ENCODE assay signal across 13 mouse cellular contexts in the genomic region with DNA sequence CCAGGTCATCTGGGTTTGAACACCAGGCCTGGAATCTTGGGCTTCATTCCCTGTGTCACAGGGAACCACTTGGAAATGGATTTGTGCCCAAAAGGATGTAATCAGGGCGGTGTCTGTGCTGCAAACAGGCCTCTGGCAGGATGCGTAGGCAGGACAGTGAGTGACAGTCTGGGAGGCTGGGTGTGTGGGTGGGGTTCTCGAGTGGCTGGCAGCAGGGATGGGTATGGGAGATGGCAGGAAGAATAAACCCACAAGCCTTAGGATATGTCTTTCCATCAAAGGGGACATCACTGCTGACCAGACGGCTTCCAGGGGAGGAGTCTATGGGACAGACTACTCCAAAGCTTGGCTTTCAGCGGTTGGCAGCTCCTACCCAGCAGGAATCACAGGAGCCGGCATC.
A peak's percentile ranks its signal among the peaks of the same experiment; 100 is the strongest.
DNase-seq lines count a peak whose midpoint lies in the region; ATAC-seq and TF ChIP-seq lines count a peak whose summit lies in the region.
"Had no signal": no experiment of that assay in that cellular context is flagged by ENCODE, and none has a peak within 500 bp of the region (broad histone marks: within the 10 kb centered on the region; RNA-seq: fewer than 3 reads in every experiment).

No protein-coding gene starts in this region.

- H3K36me3 ChIP-seq in midbrain, embryonic 13.5 days, result no peaks in the 10 kb centered on the region
- H3K36me3 ChIP-seq in midbrain, postnatal 0 days (ENCODE audit: insufficient read depth, low read length), result no peaks in the 10 kb centered on the region
- H3K36me3 ChIP-seq: heart, embryonic 15.5 days had no signal

- no peaks in the 10 kb centered on the region for H3K9me3 ChIP-seq in midbrain, embryonic 13.5 days
- no peaks in the 10 kb centered on the region for H3K9me3 ChIP-seq in midbrain, postnatal 0 days (ENCODE audit: low read length)
- H3K9me3 ChIP-seq: heart, embryonic 15.5 days had no signal

- no peak overlapping the region for H3K9ac ChIP-seq in midbrain, embryonic 13.5 days (replicated peaks)
- no peak overlapping the region for H3K9ac ChIP-seq in midbrain, postnatal 0 days (replicated peaks; ENCODE audit: low read length, poor library complexity, severe bottlenecking)
- H3K9ac ChIP-seq: heart, embryonic 15.5 days had no signal

- no peak overlapping the region for H3K4me2 ChIP-seq in midbrain, embryonic 13.5 days (replicated peaks)
- H3K4me2 ChIP-seq in midbrain, postnatal 0 days (ENCODE audit: low read depth, low read length, poor library complexity, severe bottlenecking), result no peak overlapping the region
- H3K4me2 ChIP-seq: heart, embryonic 15.5 days had no signal

- ATAC-seq in midbrain, embryonic 13.5 days, result no peak
- no peak for ATAC-seq in megakaryocyte progenitor cell, adult 5-6 weeks (replicated peaks; ENCODE audit: poor library complexity)
- no peak for ATAC-seq in midbrain, postnatal 0 days (ENCODE audit: low FRiP score)
- ATAC-seq: activated CD4-positive, CD25-positive, alpha-beta regulatory T cell, adult 4 months; forebrain, embryonic 16.5 days had no signal

- intact Hi-C loops in left cerebral cortex, postnatal 25 days (cut with DNase I), result loop anchor here (5.0 kb wide), 1 partner anchor 89 kb away; no protein-coding TSS in a partner anchor

- no peak overlapping the region for H3K27ac ChIP-seq in midbrain, embryonic 13.5 days
- no peak overlapping the region for H3K27ac ChIP-seq in midbrain, postnatal 0 days (ENCODE audit: low read depth, low read length)
- H3K27ac ChIP-seq: heart, embryonic 15.5 days; macrophage had no signal

- no peaks in the 10 kb centered on the region for H3K27me3 ChIP-seq in midbrain, embryonic 13.5 days
- no peaks in the 10 kb centered on the region for H3K27me3 ChIP-seq in midbrain, postnatal 0 days (ENCODE audit: insufficient read depth, low read length)
- H3K27me3 ChIP-seq: heart, embryonic 15.5 days had no signal

- H3K4me1 ChIP-seq in midbrain, embryonic 13.5 days (replicated peaks), result no peaks in the 10 kb centered on the region
- no peaks in the 10 kb centered on the region for H3K4me1 ChIP-seq in midbrain, postnatal 0 days (ENCODE audit: insufficient read depth, low read length)
- H3K4me1 ChIP-seq: heart, embryonic 15.5 days had no signal

- no peak for TF ChIP-seq CTCF in midbrain, postnatal 0 days (IDR thresholded peaks at IDR 0.05)

- 82% methylated on average over 6 of the region's 6 CpGs for WGBS in midbrain, embryonic 13.5 days
- WGBS in midbrain, postnatal 0 days, result 71% methylated on average over 6 of the region's 6 CpGs

- peak; percentile 92 for DNase-seq in right cerebral cortex, adult 18-20 months
- no peak for DNase-seq in right cerebral cortex, postnatal 4 days
- DNase-seq in layer of hippocampus, adult 8-10 months (ENCODE audit: low spot score in 2 of 2), result peak; percentile 76 to 77
- peak; percentile 76 to 94 for DNase-seq in left cerebral cortex, postnatal 25 days (ENCODE audit: low spot score in 2 of 2)
- DNase-seq in telencephalon, adult 2 months (ENCODE audit: low read depth, low spot score), result peak; percentile 76
- DNase-seq in midbrain, postnatal 0 days (ENCODE audit: low spot score), result no peak
- DNase-seq: cerebellum, adult 11-12 months had no signal

- H3K4me3 ChIP-seq in midbrain, embryonic 13.5 days (replicated peaks), result no peak overlapping the region
- H3K4me3 ChIP-seq in midbrain, postnatal 0 days (ENCODE audit: low read depth, low read length), result no peak overlapping the region
- H3K4me3 ChIP-seq: heart, embryonic 15.5 days had no signal

Comparison
In these comparisons a context has a peak if more than half of its experiments do, and no peak if none do; other contexts are left out.
1. DNase-seq: peak in right cerebral cortex, adult 18-20 months (single experiment), layer of hippocampus, adult 8-10 months (2 of 2), left cerebral cortex, postnatal 25 days (2 of 2) and telencephalon, adult 2 months (single experiment); none in right cerebral cortex, postnatal 4 days (single experiment) and midbrain, postnatal 0 days (single experiment).